Mouse (Mus musculus): Measurements from ENCODE around the gene Ankrd1.

Ankrd1 gene

DNA sequence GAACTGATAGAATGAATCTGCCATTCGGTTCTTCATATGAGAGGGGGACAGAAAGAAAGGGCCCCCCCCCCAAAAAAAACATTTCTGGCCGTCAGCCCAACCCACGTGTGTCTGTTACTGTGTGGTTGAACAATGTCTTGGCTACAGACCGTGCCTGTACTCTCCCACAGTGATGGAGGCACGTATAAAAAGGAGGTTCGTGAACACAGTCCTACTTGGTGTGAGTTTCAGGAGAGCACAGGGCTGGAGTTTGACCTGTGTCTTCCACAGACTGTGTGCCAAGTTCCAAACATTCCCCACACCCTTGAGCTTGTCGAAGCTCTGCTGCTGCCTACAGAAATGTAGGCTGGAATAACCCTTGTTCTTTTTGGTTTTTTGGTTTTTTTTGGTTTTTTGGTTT is 9.4 kb downstream of the Ankrd1 start:
- no peak for DNase-seq (ENCODE audit: low spot score)

DNA sequence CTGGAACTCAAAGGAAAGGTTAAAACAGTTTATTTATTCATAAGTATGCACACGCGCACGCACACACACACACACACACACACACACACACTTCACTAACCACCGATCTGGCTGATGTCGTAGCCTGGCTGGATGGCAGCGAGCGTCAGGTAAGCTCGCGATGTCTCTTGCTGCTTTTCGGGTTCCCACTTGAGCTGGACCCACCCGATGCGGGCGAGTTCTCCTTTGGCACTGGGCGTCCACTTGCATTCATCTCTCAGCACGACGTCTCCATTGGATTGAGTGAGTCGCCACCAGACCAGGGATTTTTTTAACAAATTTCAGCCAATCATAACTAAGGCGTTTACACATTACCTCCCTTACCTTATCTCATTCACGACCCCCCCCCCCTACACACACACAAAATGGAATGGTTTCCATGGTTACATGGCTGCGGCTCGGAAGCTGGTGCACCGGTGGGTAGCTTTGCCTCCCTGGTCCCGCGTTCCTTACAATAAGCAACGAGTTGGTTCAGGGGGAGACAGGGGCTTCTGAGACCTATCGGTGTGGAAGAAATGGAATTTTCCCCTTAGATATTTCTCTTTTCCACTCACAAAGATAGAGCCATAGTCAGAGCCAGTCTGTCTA is 10.5 kb downstream of the Ankrd1 start:
- DNase-seq (ENCODE audit: low spot score), result no peak

DNA sequence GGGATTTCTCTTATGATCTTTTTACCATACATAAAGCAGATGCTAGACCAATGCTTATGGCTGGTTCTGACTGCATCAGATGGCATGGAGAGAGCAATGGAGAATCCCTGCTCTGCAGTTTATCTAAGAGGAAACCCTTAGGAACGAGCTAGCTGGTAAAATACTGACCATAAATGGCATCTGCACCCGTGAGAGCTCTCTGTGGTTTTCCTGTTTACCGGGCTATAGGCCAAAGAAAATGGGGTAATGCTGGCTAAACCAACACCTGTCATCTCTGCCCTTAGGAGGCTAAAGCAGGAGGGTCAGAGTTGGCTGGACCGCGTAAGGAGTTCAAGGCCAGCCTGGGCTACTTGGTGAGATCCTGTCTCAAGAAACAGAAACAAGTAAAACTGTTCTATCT is 16.0 kb downstream of the Ankrd1 start:
- no peak for DNase-seq (ENCODE audit: low spot score)

DNA sequence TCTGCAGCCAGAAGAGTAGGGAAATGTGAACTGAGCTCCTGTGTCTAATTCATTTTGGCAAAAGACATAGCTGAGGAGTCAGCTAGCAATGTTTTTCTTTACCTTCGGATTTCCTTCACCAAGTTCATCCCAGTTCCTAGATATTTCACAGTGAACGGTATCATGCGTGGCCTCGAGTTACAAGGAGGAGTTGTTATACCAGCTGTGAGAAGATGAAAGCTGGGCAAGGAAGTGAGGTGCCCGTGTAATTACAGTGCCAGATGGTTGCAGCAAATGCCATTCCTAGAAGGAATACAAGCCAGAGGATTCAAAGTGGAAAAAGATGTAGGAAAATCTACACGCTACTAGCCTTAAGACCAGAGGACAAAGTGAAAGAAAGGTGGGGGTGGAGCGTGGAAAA is 21.0 kb downstream of the Ankrd1 start:
- DNase-seq (ENCODE audit: low spot score), result no peak

DNA sequence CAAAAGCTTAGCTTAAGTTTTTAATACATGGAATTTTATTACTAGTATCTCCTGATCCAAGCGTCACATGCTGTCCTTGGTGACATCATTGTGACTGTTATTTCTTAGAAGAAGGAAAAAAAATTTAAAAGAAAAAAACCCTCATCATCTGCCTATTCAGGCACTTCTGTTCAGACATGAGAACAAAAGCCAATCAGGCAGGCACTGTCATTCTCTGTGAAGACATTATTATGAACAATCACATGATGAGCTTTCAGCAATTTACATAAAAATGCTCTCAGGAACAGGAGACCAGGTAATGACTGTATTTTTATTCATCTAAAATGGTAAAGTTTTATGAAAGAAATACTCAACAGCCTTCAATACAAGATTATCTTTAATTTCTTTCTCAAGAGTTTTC is 21.6 kb downstream of the Ankrd1 start:
- no peak for DNase-seq (ENCODE audit: low spot score)

DNA sequence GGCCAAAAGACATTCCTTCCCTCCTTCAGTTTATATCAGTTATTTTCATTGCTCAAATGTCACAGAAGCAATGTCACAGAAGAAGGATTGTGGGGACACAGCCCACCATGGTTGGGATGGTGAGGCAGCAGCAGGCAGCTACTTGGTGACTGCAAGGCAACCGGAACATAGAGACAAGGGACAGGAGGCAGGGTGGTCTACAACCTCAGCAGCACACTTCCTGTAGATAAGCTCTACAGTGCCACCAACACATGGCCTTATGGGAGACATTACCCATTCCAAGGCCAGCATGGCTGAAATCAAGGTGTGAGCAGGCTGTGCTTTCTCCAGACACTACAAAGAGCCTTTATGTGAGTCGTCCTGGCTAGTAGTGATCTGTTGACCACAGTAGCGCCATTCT is 22.7 kb downstream of the Ankrd1 start:
- DNase-seq (ENCODE audit: low spot score), result no peak

DNA sequence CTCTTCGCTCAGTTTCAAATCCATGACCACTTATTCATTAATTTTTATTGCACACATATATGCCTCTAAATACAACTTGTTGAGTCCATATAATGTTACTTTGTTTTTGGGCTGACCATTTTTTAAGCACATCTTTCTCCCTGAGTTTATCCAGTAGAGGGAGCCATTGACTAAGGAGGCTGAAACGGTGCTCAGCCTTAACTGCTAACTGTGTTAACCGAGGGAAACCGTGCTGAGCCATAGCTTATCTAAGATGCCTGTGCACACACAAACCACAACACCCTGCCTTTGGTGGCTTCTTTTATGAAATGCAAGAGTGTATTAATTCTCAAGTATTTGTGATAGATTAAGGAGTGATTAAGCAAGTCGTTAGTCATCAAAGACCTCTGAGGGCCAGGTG is 29.1 kb downstream of the Ankrd1 start:
- DNase-seq (ENCODE audit: low spot score), result peak; percentile 71

DNA sequence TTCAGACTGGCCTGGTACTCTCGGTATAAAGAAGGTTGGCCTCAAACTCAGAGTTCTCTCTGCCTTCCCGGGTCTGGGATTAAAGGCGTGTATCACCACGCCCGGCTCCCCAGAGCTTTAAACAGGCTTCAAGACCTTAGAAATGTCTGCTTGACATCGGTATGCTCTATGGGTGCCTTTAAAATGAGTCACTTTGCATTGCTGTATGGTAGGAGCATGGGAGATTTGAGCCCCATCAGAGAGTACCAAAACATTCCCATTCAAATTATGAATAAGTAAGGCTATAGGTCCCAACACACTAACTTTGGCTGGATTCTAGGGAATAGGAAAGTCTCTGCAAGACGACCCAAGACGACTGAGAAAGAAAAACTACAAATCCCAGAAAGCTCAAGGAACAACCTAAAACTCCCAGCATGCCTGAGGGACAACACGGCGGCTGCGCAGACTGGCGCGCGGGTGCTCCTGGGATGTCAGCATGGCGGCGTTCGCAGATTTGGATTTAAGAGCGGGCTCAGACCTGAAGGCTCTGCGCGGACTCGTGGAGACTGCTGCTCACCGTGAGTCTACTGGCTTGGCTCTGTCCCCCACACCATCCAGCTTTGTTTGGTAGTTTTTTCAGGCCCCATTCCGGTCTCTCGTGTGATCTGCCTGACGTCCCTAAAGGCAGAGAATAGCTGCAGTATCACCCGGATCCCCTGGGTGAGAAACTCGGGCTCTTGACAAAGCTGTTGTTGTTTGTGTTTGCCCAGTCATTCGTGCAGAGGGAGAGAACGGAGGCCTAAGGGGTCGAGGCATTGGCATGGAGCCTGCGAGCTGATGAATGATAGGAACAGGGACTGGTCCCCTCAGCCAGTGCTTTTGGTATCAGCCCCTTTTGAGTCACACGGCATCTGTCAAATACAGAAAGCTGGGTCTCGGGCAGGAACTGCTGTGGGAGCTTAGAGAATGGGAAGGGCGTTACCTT is 36.4 kb downstream of the Ankrd1 start, which contains the start of gene Rpp30:
Gene Rpp30 (plus strand): TSS at position 455 of the 964 bp plus-strand sequence.
- DNase-seq (ENCODE audit: low spot score), result peak; percentile 95

DNA sequence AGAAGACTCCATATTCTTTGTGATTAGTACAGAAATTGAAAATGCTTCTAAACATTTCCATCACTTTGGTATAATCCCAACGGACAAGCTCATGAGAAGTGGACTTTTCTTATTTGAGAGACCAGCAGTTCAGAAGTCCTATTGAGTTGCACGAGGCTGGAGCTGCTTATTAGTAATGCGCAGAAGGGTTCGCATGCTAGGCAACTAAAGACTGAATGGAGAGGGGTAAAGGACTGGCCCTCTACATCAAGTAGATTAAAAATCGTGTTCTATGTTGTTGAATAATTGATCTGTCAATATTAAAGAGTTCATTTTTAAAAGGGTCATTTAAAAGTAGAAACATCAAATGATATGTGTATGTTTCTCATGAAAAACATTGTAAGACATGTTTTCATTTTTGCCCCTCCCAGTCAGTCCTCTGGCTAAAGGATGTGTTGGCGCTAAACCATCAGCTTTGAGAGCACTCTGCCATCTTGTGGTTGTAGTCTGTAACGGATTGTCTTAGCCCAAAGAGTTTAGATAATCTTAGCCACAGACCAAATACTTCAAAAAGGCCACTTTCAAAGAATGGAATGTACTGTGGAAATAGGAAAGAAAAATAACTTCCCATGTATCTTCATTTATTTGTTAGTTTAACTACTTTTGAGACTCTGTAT is 37.2 kb downstream of the Ankrd1 start:
- DNase-seq (ENCODE audit: low spot score), result peak; percentile 91

DNA sequence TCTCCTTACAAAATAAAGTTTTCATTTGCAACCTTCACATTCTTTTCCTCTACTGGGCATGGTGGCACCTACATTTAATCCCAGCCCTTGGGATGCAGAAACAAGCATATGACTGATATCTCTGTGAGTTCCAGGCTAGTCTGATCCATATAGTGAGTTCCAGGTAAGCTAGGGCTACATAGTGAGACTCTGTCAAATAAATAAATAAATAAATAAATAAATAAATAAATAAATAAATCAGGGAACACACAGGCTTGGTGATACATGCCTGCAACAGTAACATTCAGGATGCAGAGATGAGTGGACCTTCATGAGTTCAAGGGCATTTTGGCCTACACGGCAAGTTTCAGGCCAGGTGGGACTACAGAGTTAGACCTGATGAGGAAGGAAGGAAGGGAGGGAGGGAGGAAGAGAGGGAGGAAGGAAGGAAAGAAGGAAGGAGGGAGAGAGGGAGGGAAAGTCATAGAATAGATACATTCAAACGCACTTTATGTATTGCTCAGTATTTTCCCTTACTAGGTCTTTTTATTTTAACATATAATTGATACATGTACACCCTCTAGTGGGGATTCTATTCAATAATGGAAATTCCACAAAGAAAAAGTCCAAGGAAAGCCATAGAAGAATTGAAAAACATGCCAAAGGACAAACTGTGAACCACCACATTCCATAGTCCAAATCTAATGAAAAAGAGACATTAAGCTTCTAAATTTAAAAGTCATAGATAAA is 56.9 kb downstream of the Ankrd1 start:
- DNase-seq (ENCODE audit: low spot score), result no peak

All from embryo, embryonic 10 days (tissue).